Mouse (Mus musculus) C2C12 (cell line): Measurements from ENCODE around the gene Polr2j.

Experiments used
- CTCF ChIP-seq: IDR thresholded peaks from one replicate; pipeline ENCODE4 v1.5.1; 2011; ENCODE audit not compliant: control insufficient read depth, insufficient read depth, insufficient read length
- MAX ChIP-seq: IDR thresholded peaks from one replicate; pipeline ENCODE4 v1.6.1; 2011; ENCODE audit warnings: mild to moderate bottlenecking, control low read depth
- MYOG ChIP-seq: IDR thresholded peaks from one replicate; pipeline ENCODE4 v1.6.1; 2011; ENCODE audit not compliant: control insufficient read depth, insufficient read length; ENCODE audit errors: extremely low read depth
- USF1 ChIP-seq: IDR thresholded peaks from one replicate; pipeline ENCODE4 v1.6.1; 2011; ENCODE audit warnings: low read depth, mild to moderate bottlenecking, control low read depth, moderate library complexity

DNA sequence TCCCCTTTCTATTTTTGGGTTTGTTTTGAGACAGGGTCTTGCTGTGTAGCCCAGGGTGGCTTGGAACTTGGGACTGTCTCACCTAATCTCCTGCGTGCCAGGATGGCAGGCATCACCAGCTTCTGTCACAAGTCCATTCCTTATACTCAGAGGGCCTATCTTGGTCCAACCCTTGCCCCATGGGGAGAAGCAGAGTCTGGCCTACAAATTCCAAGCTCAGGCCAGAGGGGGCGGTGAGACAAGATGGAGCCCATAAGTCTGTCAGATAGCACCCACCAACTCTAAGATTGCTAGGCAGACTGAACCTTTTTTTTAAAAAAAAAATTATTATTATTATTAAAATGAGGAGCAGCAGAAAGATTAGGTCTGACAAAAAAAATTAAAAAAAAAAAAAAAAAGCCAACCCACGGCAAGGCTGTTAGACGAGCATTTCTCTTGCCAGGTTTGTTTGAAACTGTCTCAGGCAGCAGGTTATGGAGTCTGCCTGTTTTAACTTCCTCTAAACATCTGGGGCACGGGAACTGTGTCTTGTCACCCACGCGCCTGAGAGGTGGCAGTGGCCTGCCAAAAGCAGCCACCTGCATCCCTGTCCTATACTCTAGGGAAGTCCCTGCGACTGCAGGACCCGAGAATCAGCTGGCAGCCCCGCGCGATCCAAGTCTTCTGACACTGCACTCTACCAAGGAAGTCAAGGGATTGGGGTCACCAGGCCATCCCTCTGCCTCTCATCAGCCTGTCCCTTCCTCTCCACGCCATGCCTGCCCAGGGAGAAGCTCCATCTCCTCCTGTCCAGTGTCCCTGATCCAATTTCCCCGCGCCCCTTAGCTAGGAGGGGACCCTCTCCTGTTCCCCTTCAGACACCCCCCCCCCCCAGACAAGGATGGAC, 53.4 kb downstream of the Polr2j start:
- TF ChIP-seq CTCF (no peak), MAX (no peak), MYOG (no peak), USF1 (no peak)
